Mouse (Mus musculus) granulocyte monocyte progenitor cell, adult 5-6 weeks (primary cell): ENCODE data around the gene Igsf9. TPM values are rescaled to one million over a fixed set of nuclear protein-coding genes. Genes with fewer than 3 reads are reported as not detected.

Experiments used
- ATAC-seq: replicated peaks from 2 replicates; pipeline ENCODE4 v1.8.0; 2016; ENCODE audit warnings: mild to moderate bottlenecking, moderate TSS enrichment, inconsistent platforms; ENCODE audit not compliant: poor library complexity, severe bottlenecking
- total RNA-seq, 2 experiments: library from RNA; stranded (forward) in 1 of 2; stranded (reverse) in 1 of 2; fragments of 200-712, 200-1000 nt in 1 of 2; fragments of >200 nt in 1 of 2; fragmentation: Nextera tagmentation in 1 of 2; gene quantifications; 2 replicates each; pipeline ENCODE4 v1.2.3; 2014 to 2017

Igsf9 gene
- total RNA-seq (2014; fragmentation: Nextera tagmentation) (not detected in 2 replicates), total RNA-seq (2017) (not detected in 2 replicates)

DNA sequence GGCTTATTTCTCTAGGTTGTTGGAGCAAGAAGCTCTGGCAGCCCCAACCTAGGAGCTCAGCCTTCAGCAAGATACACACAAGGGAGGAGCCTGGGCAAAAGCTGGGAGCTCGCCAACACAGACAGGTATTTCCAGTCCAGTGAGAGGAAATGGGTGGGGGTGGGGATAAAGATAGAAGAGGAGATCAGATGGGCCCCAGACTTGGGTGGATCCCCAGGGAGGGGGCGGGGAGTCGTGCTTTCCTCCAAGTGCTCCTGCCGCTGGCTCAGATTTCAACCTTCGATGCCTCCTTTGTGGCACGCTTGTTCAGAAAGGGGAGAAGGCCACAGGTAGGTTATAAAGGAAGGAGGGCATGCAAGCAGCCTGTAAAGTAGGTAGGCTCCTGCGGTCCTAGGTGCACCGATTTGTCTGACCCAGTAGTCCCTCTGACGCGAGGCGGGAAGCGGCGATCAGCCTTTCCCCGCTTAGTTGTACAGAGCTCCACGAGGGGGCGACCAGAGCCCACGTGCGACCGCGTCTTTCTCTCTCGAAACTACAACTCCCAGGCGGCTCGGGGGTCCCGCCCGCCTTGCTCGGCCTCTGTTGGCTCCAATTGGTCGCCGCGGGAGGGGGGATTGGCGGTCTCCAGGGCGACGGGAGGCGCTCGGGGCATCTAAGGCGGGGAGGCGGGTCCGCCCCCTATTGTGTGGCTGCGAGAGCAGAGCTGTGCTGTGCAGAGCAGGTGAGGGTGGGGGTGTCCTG is at the start of gene Igsf9:
Gene Igsf9 (plus strand): TSS at position 249 of the 741 bp plus-strand sequence.
- ATAC-seq = peak; percentile 81

DNA sequence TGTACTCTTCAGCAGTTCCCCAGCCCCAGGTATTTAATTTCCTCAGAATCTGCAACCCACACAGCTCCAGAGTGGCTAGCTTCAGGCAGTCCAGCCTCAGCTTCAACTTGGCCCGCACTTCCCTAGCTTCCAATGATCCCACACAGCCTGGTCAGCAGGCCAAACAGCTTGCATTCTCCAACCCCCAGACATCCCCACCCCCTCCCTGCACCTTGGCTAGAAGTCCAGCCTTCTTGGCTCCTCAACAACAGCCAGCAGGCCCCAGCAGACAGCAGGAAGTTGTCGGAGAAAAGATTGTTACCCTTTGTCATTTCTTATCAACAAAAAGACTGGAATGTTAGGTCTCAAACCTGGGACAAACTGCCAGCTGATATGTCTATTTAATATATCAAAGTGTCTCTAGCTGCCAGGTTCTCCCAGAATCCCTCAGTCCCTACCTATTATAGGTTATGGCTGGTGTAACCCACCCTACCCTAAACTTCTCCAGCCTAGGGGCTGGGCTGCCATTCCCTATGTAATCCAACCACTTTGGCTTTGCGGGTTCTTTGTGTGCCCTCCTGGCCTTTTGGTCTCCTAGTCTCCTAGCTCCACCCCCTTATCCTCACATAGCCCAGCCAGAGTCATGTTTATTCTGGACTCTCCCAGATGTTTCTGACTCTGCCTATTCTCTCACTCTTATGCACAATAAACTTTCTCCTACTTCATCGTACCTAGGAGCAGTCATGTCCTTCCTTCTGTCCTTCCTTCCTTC is 49.6 kb upstream of the Igsf9 start:
- ATAC-seq = no peak

DNA sequence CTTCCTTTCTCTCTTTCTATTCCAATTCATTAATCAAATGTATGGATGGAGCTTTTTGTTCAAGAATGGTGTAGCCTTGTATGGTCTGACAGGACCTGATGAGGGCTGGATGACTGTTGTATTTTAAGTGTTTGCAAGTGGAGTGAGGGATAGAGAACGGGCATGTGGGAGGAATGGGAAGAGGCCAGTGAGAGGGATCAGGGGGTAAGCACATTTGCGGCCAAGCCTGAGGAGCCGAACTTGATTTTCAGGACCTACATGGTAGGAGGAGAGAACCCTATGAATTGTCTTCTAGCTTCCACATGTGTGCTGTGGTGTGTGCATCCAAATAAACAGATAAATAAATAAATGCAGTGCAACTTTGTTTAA is 49.0 kb upstream of the Igsf9 start:
- ATAC-seq = no peak

DNA sequence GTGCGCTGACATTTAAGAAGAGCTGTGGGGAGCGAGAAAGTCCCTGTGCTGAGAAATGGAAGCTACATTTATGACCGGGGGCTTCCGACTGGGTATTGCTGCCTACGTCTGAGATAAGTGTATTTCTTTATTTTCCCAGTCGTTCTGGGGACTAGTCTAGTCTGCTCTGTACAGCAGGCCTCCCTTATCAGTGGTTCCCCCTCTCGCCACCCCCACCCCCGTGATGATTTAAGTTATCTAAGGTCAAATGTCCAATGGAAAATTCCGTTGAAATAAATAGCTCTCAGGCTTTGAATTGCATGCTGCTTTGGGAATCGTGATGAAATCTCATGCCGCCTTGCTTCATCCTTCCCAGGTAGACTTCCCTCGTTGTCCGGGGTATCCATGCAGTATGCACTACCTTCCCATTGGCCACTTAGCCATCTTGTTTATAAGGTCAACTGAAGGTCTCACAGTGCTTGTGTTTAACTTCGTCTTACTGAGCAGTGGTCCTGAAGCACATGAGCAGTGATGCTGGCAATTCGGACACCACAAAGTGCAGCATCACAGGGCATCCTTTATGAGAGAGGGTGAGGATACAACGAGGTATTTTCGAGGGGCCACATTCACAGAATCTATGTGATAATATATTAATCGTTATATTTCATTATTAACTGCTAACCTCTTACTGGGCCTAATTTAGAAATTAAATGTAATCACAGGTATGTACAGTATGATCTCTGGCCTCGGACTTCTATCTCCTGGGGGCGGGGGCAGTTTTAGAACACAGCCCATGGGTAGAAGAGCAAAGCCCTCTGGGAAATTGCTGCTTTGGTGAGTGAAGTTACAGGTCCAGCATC is 48.4 kb upstream of the Igsf9 start:
- ATAC-seq = no peak

DNA sequence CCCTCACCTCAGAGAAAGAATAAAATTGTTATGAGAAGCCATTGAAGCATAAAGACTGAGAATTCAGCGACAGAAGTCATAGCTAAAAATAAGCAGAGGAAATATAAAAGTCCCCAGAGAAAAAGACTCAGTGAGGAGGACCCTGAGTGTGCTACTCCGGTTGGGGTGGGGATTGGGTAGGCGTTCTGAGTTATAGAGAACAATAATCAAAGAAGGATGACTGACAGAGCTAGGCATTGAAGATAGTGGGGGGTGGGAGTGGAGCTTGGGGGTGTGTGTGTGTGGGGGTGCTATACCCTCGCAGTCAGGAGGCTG is 47.8 kb upstream of the Igsf9 start:
- ATAC-seq = no peak

DNA sequence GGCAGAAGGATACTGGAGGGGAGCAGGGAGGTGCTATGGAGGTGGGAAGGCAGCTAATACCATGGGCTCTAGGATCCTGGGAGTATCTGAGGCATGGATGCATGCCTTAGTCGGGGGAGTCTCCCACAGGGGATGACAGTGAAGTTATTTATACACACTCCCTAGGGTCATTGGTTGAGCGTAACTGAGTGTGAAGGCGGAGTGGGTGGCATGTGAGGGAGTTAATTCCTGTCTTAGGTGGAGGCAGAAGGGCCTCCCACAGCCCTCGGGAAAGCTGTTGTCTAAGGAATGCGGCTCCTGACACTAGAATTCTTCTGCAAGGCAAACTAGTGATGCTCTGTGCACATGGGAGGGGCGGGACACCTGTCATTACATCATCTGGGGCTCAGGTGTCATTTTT is 44.8 kb upstream of the Igsf9 start:
- no peak for ATAC-seq

DNA sequence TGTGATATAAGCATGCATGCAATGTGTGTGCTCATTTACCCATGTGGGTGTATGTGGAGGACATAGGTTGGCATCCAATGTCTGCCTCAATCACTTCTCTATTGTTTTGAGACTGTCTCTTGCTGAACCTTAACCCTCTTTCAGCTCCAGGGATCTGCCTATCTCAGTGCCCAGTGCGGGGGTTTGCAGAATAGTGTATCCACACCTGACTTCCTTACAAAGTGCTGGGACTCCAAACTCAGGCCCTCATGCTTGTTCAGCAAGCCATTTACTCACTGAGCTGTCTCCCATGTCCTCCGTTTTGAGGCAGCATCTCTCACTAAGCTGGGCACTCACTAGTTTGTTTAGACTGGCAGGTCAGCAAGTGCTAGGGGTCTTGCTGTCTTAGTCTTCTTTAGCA is 43.0 kb upstream of the Igsf9 start:
- no peak for ATAC-seq

DNA sequence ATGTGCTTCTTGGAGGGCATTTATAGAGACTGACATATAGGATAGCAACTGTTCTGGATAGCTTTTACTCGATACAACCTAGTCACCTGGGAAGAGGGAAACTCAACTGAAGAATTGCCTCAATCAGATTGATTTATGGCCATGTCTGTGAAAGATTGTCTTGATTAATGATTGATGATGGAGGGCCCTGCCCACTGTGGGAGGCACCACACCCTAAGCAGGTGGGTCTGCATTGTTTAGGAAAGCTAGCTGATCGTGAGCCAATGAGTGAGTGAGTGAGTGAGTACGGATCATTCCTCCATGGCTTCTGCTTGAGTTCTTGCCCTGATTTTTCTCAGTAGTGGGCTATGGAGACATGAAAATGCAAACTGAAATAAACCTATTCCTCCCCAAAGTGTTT is 41.1 kb upstream of the Igsf9 start:
- no peak for ATAC-seq

DNA sequence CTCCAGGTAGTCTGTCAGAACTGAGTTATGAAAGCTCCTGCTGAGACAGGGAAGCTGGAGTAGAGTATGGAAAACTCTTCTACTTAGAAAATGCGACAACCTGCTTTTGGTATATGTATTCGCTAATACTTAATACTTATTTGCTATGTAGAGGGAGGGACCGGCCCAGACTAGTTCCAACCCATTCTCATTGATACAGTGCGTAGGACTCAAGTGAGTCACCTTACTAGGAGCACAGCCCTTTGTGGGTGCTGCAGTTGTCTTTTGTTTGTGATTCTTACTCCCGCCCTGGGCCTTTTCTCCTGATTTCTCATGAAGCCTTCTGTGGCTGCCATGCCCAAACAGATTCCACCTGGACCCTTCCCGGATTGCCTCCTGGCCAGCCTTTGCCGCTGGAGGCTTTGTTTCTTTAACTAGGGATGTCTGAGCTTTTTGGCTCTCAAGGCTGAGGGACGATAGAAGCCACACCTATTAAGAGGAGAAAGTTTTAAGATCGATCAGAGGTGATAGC is 39.6 kb upstream of the Igsf9 start:
- no peak for ATAC-seq

DNA sequence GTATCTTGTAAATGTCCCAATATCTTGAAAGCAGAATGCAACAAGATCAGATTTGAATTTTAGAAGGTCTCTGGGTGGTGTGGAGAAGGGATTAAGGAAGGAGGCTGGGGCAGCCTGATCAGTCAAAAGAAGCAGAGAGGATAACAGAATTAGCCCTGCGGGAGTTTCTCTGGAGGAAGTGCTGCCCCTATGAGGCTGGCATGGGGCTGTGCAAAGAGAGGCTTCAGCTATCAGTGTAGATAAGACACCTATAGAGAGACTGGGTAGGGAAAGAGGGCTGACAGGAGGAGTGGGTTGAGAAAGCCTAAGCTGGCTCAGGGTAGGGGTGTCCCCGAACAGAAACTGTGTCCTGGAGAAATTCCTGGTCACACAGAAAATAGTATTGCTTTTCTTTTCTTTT is 31.4 kb upstream of the Igsf9 start:
- ATAC-seq = no peak

DNA sequence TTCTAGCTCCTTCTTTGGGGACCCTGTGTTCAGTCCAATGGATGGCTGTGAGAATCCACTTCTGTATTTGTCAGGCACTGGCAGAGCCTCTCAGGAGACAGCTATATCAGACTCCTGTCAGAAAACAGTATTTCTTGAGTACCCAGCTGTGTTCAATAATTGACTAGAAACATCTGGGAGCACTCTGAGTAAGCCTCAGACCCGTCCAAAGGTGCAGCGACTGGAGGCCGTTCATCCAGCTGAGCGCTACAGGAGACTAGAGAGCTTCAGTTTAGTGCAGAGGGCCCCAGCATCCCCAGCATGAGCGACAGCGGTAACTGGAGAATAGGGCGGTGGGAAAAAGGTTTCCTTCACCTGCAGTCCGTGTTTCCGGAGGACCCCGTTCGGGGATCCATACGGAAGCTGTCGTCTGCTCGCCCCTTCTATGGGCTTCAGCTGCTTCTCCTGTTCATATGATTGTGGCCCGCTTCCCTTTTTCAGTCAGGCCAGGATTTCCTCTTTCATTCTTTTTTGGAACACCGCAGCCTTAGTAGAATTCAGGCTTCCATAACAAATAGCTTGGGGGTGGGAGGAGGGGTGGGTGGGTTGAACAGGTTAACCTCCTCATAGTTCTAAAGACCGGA is 30.6 kb upstream of the Igsf9 start:
- peak; percentile 53 for ATAC-seq

DNA sequence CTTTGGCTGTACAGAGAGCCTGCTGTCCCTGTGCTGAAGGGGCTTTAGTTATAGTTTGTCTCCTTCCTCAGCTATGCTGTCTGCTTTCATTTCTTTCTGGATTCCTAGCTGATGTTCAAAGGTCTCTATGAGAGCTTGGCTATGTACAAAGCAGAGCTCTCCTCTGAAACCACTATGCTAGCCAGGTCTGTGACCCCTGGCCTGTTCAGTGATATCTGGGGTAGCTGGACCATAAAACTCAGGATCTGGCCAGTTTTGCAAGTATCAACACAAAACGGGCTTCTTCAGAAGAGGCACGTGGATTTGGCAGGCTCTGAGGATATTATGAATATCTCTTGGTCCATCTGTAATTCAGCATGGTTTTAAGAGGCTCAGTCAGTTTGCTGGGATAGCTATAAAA is 28.7 kb upstream of the Igsf9 start:
- ATAC-seq = no peak

DNA sequence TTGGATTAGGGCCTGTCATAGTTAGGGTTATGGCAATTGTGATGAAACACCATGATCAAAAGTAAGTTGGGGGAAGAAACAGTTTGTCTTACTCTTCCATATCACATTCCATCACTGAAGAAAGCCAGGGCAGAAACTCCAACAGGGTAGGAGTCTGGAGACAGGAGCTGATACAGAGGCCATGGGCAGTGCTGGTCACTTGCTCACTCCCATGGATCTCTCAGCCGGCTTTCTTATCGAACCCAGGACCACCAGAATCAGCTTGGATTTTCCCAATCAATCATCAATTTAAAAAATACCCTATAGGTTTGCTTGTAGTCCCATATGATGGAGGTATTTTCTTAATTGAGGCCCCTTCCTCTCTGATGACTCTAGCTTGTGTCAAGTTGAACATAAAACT is 27.8 kb upstream of the Igsf9 start:
- ATAC-seq = no peak

DNA sequence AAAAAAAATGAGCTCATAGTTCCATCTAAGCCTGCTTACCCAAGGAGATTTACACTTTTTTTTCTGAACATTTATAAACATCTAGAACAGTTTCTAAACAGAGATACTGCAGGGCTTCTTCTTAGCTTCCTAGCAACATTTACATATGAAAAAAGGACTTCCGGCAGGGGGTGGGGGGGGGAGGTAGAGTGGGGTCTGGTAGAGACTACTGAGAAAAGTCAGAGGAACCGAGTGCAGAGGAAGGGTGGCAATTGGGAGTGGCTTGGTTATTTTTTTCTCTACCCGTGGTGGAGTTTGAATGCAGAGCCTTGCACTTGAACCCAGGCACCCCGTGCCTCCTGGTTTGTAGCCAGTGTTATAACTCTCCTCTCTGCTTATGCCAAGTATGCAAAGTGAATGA is 26.2 kb upstream of the Igsf9 start:
- ATAC-seq = peak; percentile 36; the same call in 1 of the 2 replicates

DNA sequence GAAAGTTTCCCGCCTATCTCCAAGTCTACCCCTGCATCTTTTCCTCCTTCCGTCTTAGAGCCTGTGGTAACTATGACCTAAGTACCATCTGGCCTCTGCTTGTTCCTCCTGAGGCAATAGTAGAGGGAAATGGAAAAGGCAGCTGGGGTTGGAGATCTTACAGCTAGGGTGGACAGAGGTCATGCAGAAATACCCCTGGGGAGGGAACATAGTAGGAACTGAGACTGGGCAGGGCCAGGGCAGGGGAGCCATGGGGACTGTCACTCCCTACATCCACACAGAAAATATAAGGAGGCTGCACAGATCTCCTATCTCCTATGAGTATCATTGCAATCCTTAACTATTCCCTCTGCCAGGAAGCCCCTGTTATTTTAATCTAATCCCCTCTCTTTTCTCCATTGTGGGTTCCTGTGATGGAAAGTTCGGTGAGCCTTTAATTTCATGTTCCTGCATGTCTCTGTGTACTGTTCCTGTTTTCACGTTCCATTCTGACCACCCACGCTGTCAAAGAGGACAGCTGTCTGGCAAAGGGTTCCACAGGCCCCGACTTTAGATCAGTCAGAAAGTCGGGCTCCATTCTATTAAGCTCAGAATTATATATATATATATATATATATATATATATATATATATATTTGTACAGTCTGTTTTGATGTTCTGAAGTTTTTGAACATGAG is 25.4 kb upstream of the Igsf9 start:
- ATAC-seq = peak; percentile 91

DNA sequence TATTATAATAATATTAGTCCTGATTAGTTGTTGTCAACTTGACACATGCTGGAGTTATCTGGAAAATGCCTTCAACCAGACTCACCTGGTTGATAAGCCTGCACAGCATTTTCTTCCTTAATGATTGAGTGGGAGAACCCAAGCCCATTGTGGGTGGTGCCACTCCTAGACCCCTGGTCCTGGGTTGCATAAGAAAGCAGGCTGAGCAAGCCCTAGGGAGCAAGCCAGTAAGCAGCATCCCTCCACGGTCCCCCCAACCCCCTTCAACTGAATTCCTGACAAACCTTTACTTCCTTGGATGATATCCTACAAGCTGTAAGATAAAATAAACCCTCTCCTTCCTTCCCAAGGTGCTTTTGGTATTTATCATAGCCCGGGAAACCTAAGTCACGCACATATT is 24.4 kb upstream of the Igsf9 start:
- ATAC-seq = no peak

DNA sequence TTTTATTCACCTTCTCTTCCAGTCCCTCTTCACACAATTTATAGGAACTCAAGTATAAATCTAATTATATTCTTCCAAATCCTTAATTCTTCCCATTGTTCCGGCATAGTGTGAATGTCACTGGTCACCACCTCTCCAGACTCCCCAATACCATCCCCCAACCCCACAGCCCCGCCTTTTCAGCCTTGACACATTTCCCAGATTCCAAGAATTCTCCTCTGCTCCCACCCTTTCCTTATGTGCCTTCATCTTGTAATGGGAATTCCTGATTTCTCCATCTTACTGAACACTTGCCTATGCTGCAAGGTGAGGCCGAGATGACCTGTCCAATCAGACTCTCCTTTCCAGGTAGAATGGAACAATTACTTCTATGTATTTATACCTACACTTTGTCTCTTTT is 23.5 kb upstream of the Igsf9 start:
- no peak for ATAC-seq

DNA sequence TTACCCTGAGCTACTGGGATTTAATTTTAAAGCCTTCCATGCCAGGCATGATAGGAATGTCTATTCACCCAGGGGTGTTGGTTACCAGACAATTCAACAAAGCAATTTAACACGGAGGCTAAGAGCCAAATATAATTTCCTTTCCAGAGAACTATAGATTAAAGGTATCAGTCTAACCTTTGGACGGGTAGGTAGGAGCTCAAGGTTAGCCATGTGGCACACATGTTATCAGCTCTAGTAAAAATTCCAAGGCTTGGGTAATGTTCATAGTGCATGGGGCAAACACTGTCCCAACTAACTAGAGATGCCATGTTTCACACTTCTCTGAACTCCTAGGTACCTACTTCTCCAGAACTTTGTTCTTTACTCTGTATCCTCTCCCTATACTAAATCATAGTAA is 20.0 kb upstream of the Igsf9 start:
- ATAC-seq = no peak

DNA sequence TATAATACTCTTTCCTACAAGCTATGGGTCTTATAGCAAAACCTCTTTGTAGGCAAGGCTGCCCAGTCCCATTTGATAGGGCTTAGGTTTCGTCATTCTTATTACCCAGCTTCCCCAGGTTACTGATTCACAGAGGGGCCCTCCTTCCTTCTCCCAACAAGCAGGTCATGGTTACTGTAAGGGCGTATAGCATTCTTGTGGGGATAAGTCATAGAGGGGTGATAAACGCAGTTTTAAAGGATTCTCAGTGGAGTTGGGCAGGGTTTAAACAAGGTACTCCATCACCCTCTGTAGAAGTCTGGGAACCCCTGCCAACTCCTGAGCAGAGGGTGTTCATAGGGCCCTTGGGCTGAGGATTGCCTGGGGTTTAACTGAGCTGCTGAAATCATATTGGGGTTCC is 19.1 kb upstream of the Igsf9 start:
- no peak for ATAC-seq
